Mouse (Mus musculus): ENCODE measurements around the gene Tex14.

- TF ChIP-seq CTCF (IDR thresholded peaks at IDR 0.05; ENCODE audit: low read depth) (0 out of 2 replicates have a peak, but pooled peaks have one; percentile 16), EP300 (IDR thresholded peaks at IDR 0.05; ENCODE audit: low read depth) (no peak)
These were observed 190.5 kb downstream of the Tex14 start for GRCm38 (mm10) chr11:87595327-87595841.
